Mouse (Mus musculus) liver, adult 2 months (tissue): ENCODE data around the gene Wfdc3. TPM values are rescaled to one million over a fixed set of nuclear protein-coding genes. Genes with fewer than 3 reads are reported as not detected.

Source experiments
- DNase-seq: peaks from one replicate; pipeline ENCODE4 v3.0.0-alpha.2; 2011; ENCODE audit warnings: low read depth, low spot score; ENCODE audit errors: extremely low read depth
- H3K27ac ChIP-seq: fragments of 200-500 bp; replicated peaks from 2 replicates; pipeline ENCODE4 v1.5.1; 2012; ENCODE audit warnings: low read depth, mild to moderate bottlenecking, control low read depth, inconsistent platforms, low read length; ENCODE audit not compliant: insufficient read depth
- H3K27me3 ChIP-seq: fragments of 200-500 bp; 2 replicates; pipeline ENCODE4 v1.6.1; 2012; ENCODE audit warnings: mild to moderate bottlenecking, moderate library complexity, low read length, inconsistent platforms; ENCODE audit not compliant: control insufficient read depth, insufficient read depth
- H3K36me3 ChIP-seq: fragments of 200-500 bp; 2 replicates; pipeline ENCODE4 v1.6.1; 2012; ENCODE audit warnings: low read length, inconsistent platforms; ENCODE audit not compliant: control insufficient read depth, insufficient read depth
- H3K4me1 ChIP-seq: fragments of 200-500 bp; 2 replicates; pipeline ENCODE4 v1.6.1; 2011; ENCODE audit warnings: low read length; ENCODE audit not compliant: control insufficient read depth, insufficient read depth
- H3K4me3 ChIP-seq: fragments of 200-500 bp; 2 replicates; pipeline ENCODE4 v1.5.1; 2011; ENCODE audit warnings: low read depth, mild to moderate bottlenecking, control low read depth, low read length, moderate library complexity; ENCODE audit not compliant: insufficient read depth
- H3K79me2 ChIP-seq: fragments of 200-500 bp; 2 replicates; pipeline ENCODE4 v1.6.1; 2012; ENCODE audit warnings: inconsistent platforms, mild to moderate bottlenecking, low read length, moderate library complexity; ENCODE audit not compliant: control insufficient read depth, insufficient read depth
- H3K9ac ChIP-seq: fragments of 200-500 bp; 2 replicates; pipeline ENCODE4 v1.6.1; 2012; ENCODE audit warnings: low read depth, mild to moderate bottlenecking, control low read depth, inconsistent platforms, low read length
- CTCF ChIP-seq: fragments of 200-500 bp; IDR thresholded peaks from 2 replicates; pipeline ENCODE4 v1.5.1; 2011; ENCODE audit warnings: low read depth, low read length, control low read depth
- POLR2A ChIP-seq: fragments of 200-500 bp; IDR thresholded peaks from 2 replicates; pipeline ENCODE4 v1.6.1; 2011; ENCODE audit warnings: low read length, control low read depth; ENCODE audit not compliant: insufficient read depth; ENCODE audit errors: extremely low read depth
- WGBS: fragments of 180-500 bp; shearing (Covaris S2); methylation state at CpG from one replicate; pipeline ENCODE4 v1.1.7; 2018; 5-methylcytosine and 5-hydroxymethylcytosine counted together
- polyA plus RNA-seq: library from polyadenylated mRNA; depleted of rRNA; stranded (reverse); fragments of >200 nt; gene quantifications from 2 replicates; pipeline ENCODE4 v1.2.3, GENCODE M21; 2012
- total RNA-seq: library from RNA; depleted of rRNA; stranded (reverse); fragments of >200 nt; gene quantifications from 2 replicates; pipeline ENCODE4 v1.2.3, GENCODE M21; 2014

Wfdc3 gene
- total and polyA plus RNA-seq, 2 experiments, result 0.07 to 0.09 TPM

DNA sequence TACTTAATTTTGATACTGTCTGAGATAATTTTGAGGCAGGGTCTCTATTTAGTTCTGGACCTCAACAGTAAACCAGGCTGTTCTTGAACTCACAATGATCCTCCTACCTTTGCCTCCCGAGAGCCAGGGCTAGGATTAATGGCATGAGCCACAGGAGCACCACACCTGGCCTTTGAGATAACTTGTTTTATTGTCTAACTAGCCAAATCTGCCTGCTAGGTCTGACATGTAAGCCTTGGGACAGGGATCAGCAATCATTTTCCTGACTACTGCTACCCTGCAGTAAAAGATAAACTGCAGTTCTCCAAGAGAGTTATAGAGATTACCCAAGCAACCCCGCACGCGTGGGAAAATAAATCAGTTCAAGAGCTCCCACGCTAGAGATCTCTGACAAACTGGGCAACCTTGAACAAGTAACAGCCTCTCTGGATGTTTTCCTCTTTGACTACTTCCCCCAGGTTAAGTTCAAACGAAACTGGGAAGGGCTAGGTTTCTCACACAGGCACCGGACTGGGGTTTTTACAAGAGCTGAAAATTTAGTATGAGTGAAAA is 39.2 kb upstream of the Wfdc3 start:
- Histone ChIP-seq H3K27me3 (no peaks in the 10 kb centered on the region), H3K9ac (peak overlapping the region; percentile 98), H3K27ac (peak overlapping the region; percentile 88; the same call in 1 of the 2 replicates), H3K4me3 (peak overlapping the region; percentile 90), H3K79me2 (no peaks in the 10 kb centered on the region), H3K36me3 (no peaks in the 10 kb centered on the region), H3K4me1 (peaks cover 10% of the 10 kb centered on the region)
- peak; percentile 38 for DNase-seq
- no peak for TF ChIP-seq CTCF
- WGBS, result 4% methylated on average over 7 of the region's 7 CpGs

DNA sequence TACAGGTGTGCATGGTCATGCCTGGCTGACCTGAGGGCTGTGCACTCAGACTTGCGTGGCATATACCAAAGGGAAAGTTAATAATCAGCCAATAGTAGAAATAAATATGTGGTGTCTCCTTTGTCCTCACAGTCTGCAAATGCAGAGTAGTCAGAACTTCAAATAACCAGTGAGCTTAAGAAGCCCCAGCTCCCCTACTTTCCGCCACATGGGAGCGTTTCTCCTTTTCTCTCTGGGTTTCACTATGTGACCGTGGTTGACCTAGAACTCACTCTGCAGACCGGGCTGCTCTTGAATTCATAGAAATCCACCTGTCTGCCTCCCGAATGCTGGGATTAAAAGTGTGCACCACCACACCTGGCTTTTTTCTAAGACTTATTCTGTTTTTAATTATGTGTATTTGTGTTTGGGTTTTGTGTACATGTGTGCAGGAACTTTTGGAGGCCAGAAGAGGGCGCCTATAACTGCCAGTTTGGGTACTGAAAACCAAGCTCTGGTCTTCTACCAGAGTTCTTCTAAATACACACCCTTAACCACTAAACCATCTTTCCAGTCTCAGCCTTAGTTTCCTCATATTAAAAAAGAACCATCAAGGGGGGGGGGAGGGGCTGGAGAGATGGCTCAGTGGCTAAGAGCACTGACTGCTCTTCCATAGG is 38.3 kb upstream of the Wfdc3 start:
- Histone ChIP-seq H3K79me2 (no peaks in the 10 kb centered on the region), H3K4me3 (no peak overlapping the region), H3K36me3 (no peaks in the 10 kb centered on the region), H3K4me1 (peaks cover 10% of the 10 kb centered on the region), H3K9ac (no peak overlapping the region), H3K27me3 (no peaks in the 10 kb centered on the region), H3K27ac (no peak overlapping the region)
- peak; percentile 31 for DNase-seq
- no peak for TF ChIP-seq POLR2A
- peak; percentile 23; the same call in 1 of the 2 replicates for TF ChIP-seq CTCF
- 75% methylated on average over 7 of the region's 7 CpGs for WGBS

DNA sequence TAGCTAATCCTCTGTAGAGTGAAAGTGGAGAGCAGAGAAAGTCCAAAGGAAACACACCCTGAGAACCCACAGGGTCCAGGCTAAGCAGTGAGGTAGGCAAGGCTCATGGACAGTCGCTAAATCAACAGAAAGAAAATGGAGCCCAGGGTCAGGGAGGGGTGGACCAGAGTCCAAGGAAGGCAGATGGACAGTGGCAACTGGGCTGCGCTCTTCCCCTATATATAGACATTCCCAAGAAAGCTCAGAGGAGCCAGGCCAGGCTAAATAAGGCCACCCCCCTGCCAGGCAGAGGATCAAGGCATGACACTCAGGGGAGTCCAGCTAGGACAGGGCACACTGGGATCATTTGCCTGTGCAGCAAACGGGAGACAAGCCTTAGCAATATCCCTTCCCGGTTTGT is 36.1 kb upstream of the Wfdc3 start:
- WGBS, result 75% methylated on average over 4 of the region's 4 CpGs
- H3K4me3 ChIP-seq, result no peak overlapping the region
- no peak for DNase-seq

DNA sequence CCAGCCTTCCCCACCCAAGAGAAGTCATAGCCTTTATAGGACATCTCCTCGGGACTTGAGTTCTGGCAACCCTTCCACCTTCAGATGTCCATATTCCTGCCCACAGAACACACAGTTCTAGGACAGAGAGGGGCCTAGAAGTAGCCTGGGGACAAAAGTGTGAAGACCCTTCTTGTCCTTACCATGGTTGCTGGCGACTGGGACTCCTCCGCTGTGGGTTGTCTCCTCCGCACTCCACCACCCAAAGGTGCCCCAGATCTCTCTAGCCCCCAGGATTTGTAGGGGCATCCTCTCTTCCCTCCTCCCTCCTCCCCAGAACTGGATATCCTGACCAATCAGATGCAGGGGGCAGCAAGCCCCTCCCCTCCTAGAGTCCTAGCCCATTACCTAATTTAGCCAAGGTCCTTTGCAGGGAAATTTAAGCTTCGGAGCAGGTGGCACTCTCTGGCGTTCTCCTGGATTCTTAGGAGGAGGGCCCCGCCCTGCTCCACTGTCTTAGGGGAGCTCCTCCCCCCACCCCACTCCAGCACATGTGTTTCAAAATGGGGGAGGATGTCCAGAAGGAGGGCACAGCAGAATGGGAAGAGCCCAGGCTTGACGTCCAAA is 33.9 kb upstream of the Wfdc3 start, which contains the start of gene Tnnc2:
Gene Tnnc2 (minus strand): TSS at position 487 of the 606 bp plus-strand sequence.
- WGBS, result 79% methylated on average over 8 of the region's 8 CpGs
- no peak for DNase-seq
- Histone ChIP-seq H3K79me2 (no peaks in the 10 kb centered on the region), H3K27ac (no peak within 1 kb of the TSS), H3K4me1 (no peaks in the 10 kb centered on the region), H3K4me3 (no peak within 1 kb of the TSS), H3K27me3 (no peaks in the 10 kb centered on the region), H3K36me3 (no peaks in the 10 kb centered on the region), H3K9ac (no peak within 1 kb of the TSS)
- no peak for TF ChIP-seq POLR2A
- no peak for TF ChIP-seq CTCF

More for the DNA sequence above, 36.1 kb upstream of the Wfdc3 start:
- Histone ChIP-seq H3K9ac (no peak overlapping the region), H3K4me1 (peaks cover 8% of the 10 kb centered on the region), H3K27me3 (no peaks in the 10 kb centered on the region), H3K36me3 (no peaks in the 10 kb centered on the region), H3K79me2 (no peaks in the 10 kb centered on the region), H3K27ac (no peak overlapping the region)
- TF ChIP-seq CTCF, result no peak
- TF ChIP-seq POLR2A, result no peak

DNA sequence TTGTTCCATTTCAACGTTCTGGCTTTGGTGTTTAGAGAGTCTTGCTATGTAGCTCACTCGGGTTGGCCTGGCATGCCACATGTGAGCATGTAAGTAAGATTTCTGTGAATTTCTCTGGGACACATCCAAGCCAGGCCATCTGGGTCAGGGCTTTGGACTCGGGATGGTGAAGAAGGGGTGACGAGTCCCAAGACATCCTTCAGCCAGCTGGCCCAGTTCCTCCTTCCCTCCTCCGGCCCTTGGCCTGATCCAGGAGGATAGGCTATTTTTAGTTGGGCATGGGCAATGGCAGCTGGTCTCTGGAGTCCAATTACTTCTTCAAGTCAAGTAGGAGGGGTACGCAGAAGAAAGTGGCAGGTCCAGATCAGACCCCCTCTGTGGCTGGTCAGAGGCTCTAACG is 33.1 kb upstream of the Wfdc3 start:
- H3K9ac ChIP-seq, result no peak overlapping the region
- H3K36me3 ChIP-seq, result no peaks in the 10 kb centered on the region
- no peaks in the 10 kb centered on the region for H3K4me1 ChIP-seq
- no peaks in the 10 kb centered on the region for H3K79me2 ChIP-seq
- no peak overlapping the region for H3K27ac ChIP-seq
- no peaks in the 10 kb centered on the region for H3K27me3 ChIP-seq
- TF ChIP-seq POLR2A (no peak), CTCF (no peak)
- DNase-seq, result no peak
- 75% methylated on average over 7 of the region's 7 CpGs for WGBS
- H3K4me3 ChIP-seq, result no peak overlapping the region

DNA sequence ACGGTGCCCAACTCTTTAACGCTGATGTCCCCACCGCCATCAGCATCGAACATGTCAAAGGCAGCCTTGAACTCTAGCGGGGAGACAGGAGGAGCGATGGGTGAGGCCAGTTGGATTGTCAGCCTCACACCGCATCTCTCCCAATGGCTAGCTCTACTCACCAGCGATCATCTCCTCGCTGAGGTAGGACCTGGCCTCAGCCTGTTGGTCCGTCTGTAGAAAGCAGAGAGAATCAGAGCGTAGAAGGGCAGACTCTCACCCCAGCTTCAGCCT is 32.2 kb upstream of the Wfdc3 start:
- 83% methylated on average over 11 of the region's 11 CpGs for WGBS
- Histone ChIP-seq H3K79me2 (no peaks in the 10 kb centered on the region), H3K27me3 (no peaks in the 10 kb centered on the region), H3K27ac (no peak overlapping the region), H3K36me3 (no peaks in the 10 kb centered on the region), H3K9ac (no peak overlapping the region), H3K4me1 (no peaks in the 10 kb centered on the region), H3K4me3 (no peak overlapping the region)
- DNase-seq, result no peak
- TF ChIP-seq CTCF (no peak), POLR2A (no peak)
